Mouse (Mus musculus) spleen, adult 2 months (tissue): ENCODE measurements around the gene Fam193b.

Experiments
- CTCF ChIP-seq: fragments of 200-500 bp; IDR thresholded peaks from 2 replicates; pipeline ENCODE4 v1.5.1; 2011; ENCODE audit warnings: mild to moderate bottlenecking, inconsistent platforms; ENCODE audit not compliant: insufficient read depth, insufficient read length, insufficient replicate concordance; ENCODE audit errors: extremely low read depth
- POLR2A ChIP-seq: fragments of 200-500 bp; IDR thresholded peaks from 2 replicates; pipeline ENCODE4 v1.6.1; 2011; ENCODE audit warnings: low read depth, low read length, inconsistent platforms

GRCm38 (mm10) chr13:55513111-55513748 lies 57.7 kb downstream of the Fam193b start, which contains the start of gene Pdlim7:
- peak; percentile 88 for TF ChIP-seq POLR2A
- TF ChIP-seq CTCF = peak; percentile 90
